Mouse (Mus musculus): ENCODE measurements around the gene Gipc3. TPM values are rescaled to one million over a fixed set of nuclear protein-coding genes. Genes with fewer than 3 reads are reported as not detected.

The Gipc3 gene
- total RNA-seq, 2 experiments from 2014 or later, result 0.39 to 0.49 TPM

- DNase-seq (ENCODE audit: extremely low spot score in 1 of 2, low spot score in 2 of 2), result no peak
- intact Hi-C loops (cut with DNase I), result loop anchor here (2.0 kb wide), 1 partner anchor 61 kb away; the partner anchor contains the start of gene Tjp3
Observed at GRCm38 (mm10) chr10:81351678-81352291, 8.7 kb upstream of the Gipc3 start.

DNA sequence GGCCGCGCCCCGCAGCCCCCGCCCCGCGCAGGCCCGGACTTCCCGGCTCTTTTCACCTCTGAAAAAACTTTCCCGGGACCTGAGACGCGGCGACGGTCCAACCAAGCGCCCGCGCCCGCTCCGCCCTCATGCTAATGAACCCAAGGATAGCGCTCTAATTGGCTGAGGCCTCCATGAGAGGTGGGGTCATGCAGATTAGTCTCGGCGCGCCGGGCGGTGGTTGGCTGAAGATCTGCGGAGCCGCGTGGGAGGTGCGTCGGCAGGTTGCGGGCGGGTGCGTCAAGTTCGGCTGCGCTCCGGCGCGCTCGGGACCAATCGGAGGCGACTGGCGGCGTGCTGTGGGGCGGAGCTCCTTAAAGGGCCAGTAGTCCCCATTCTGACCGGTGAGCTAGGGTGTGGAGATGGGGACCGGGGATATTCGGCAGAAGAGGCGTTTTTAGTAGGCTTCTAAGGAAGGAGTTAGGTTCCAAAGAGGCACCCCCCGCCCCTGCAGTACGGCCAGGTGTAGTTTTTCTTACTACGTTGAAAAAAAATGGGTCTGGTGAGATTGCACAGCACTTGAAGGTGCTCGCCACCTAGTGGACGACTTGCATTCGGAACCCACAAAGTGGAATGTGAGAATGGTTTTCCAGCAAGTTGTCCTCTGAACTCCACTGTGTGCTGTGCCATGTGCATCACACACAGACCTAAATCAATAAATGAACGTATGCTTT is 7.4 kb upstream of the Gipc3 start, which contains the start of gene Hmg20b:
TSS of gene Hmg20b (minus strand) at position 130 of the 713 bp plus-strand sequence.
- intact Hi-C loops (cut with DNase I), result no loop called here
- peak; percentile 99 to 100 for DNase-seq (ENCODE audit: extremely low spot score in 1 of 2, low spot score in 2 of 2)

GRCm38 (mm10) chr10:81349961-81350350 is 6.9 kb upstream of the Gipc3 start:
- no peak for DNase-seq (ENCODE audit: extremely low spot score in 1 of 2, low spot score in 2 of 2)
- intact Hi-C loops (cut with DNase I), result loop anchor here (5.0 kb wide), 1 partner anchor 153 kb away; no protein-coding TSS in a partner anchor

GRCm38 (mm10) chr10:81349146-81349545 is 6.1 kb upstream of the Gipc3 start:
- intact Hi-C loops (cut with DNase I), result loop anchor here (5.0 kb wide), 1 partner anchor 152 kb away; no protein-coding TSS in a partner anchor
- DNase-seq (ENCODE audit: extremely low spot score in 1 of 2, low spot score in 2 of 2), result peak in 1 of 2 experiments; percentile 66

GRCm38 (mm10) chr10:81346453-81347067 is 3.5 kb upstream of the Gipc3 start:
- intact Hi-C loops (cut with DNase I), result loop anchor here (5.0 kb wide), 1 partner anchor 149 kb away; no protein-coding TSS in a partner anchor
- DNase-seq (ENCODE audit: extremely low spot score in 1 of 2, low spot score in 2 of 2), result peak in 1 of 2 experiments; percentile 76

- DNase-seq (ENCODE audit: extremely low spot score in 1 of 2, low spot score in 2 of 2), result no peak
- intact Hi-C loops (cut with DNase I), result loop anchor here (5.0 kb wide), 1 partner anchor 148 kb away; no protein-coding TSS in a partner anchor
Observed at GRCm38 (mm10) chr10:81345162-81345534, 2.1 kb upstream of the Gipc3 start.

DNA sequence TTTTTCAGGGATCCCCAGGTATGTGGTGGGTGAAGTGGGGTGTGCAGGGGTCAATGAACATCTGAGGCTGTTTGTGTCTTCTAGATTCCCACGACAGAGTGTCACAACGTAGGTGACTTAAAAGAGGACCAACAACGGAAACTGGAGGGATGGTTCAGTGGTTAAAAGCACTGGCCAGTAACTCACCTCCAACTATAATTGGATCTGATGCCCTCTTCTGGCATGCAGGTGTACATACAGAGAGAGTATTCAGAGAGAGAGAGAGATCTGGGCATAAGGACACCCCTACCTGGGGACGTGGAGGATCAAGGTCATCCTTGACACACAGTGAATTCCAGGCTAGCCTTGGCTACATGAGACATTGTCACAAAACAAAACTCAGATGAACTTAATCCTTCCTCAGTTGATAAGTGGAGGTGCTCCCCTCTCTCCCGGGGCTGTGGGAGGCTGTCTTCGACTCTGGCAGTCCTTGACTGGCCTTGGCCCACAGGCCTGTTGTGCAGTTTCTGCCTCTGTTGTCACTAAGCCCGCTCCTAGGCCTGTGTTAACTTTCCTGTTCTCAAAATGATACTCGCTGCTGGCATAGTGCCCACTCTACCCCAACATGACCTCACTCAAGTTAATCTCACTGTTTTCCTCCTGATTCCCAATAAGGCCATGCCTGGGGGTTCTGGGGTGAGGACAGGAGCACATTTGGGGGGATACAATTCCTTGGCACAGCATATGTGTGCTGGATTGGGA is 1.5 kb upstream of the Gipc3 start:
- intact Hi-C loops (cut with DNase I), result loop anchor here (5.0 kb wide), 1 partner anchor 147 kb away; no protein-coding TSS in a partner anchor

GRCm38 (mm10) chr10:81341333-81341949 is 1.6 kb downstream of the Gipc3 start:
- intact Hi-C loops (cut with DNase I), result no loop called here
- DNase-seq (ENCODE audit: extremely low spot score in 1 of 2, low spot score in 2 of 2), result peak in 1 of 2 experiments; percentile 80

More for the DNA sequence above, 1.5 kb upstream of the Gipc3 start:
- no peak for DNase-seq (ENCODE audit: extremely low spot score in 1 of 2, low spot score in 2 of 2)

- no peak for DNase-seq (ENCODE audit: extremely low spot score in 1 of 2, low spot score in 2 of 2)
- intact Hi-C loops (cut with DNase I), result no loop called here
Observed at GRCm38 (mm10) chr10:81340551-81341332, 2.3 kb downstream of the Gipc3 start.

GRCm38 (mm10) chr10:81336558-81336957 is 6.5 kb downstream of the Gipc3 start:
- intact Hi-C loops (cut with DNase I), result no loop called here
- DNase-seq (ENCODE audit: extremely low spot score in 1 of 2, low spot score in 2 of 2), result no peak

DNA sequence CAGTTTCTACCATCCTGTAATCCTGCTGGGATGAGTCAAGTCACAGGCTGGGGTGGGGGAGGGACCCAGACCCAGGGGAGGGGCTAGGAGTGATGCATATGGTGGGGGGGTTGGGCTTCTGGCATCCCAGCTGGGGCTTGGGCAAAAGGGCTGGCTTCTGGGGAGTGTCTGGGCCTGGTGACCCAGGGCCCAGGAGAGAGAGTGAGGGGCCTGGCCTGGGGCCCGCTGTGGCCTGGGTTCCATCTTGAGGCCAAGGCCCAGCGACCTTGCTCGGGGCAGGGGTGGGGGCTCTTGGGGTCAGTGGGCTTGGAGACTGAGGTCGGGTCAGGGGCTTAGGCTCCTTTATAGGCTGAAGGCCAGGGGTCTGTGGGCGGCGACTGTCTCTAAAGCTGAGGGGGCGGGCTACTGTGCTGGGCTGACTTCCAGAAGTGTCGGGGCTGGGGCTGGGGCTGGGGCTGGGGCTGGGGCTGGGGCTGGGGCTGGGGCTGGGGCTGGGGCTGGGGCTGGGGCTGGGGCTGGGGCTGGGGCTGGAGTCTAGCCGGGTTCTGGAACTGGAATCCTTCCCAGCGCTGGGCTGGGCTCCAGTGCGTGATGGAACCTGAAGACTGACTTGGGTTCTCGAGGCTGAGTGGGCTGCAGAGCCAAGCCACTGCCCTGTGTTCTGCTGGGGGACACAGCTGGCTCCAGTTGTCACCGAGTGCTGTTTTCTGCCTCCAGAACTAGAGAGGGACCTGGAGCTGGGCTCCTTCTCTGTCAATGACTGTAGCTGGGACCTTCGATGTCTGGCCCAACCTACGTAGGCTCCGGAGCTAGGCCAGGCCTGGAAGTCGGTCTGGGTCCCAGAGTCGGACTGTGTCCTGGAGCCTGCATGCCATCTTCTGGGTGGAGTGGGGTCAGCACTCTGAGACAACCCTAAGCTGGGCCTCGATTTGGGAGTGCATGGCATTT is 7.4 kb downstream of the Gipc3 start:
- no peak for DNase-seq (ENCODE audit: extremely low spot score in 1 of 2, low spot score in 2 of 2)
- intact Hi-C loops (cut with DNase I), result no loop called here

DNA sequence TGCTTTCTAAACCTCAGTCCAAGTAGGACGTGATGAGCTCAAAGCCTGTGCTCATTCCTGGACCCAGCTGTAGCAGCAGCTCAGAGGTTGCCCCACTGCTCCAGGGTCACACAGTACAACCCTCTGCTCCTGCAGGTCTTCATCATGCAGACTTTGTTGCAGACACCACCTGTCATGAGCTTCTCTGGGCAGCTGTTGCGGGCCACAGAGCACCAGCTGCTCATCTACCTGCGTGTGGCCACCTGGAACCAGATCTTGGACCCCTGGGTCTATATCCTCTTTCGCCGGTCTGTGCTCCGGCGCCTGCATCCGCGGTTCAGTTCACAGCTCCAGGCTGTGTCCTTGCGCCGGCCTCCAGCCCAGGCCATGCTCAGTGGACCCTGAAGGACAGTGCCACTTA is 8.7 kb downstream of the Gipc3 start:
- intact Hi-C loops (cut with DNase I), result no loop called here
- DNase-seq (ENCODE audit: extremely low spot score in 1 of 2, low spot score in 2 of 2), result no peak

DNA sequence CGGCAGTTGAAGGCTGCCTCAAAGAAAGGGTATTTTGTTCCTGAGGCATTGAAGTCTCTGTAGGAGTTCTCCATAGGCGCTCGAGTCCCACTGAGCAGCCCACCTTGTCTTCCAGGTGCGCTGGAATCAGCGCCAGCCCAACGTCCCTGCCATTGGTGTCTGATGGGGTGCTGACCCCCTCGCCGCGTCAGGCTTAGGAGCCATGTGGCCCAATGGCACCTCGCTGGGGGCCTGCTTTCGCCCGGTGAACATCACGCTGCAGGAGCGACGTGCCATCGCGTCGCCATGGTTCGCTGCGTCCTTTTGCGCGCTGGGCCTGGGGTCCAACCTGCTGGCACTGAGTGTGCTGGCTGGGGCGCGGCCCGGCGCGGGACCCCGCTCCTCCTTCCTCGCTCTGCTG is 10.8 kb downstream of the Gipc3 start:
- DNase-seq (ENCODE audit: extremely low spot score in 1 of 2, low spot score in 2 of 2), result no peak
- intact Hi-C loops (cut with DNase I), result no loop called here

GRCm38 (mm10) chr10:81330007-81330406 is 13.1 kb downstream of the Gipc3 start:
- intact Hi-C loops (cut with DNase I), result no loop called here
- DNase-seq (ENCODE audit: extremely low spot score in 1 of 2, low spot score in 2 of 2), result no peak

DNA sequence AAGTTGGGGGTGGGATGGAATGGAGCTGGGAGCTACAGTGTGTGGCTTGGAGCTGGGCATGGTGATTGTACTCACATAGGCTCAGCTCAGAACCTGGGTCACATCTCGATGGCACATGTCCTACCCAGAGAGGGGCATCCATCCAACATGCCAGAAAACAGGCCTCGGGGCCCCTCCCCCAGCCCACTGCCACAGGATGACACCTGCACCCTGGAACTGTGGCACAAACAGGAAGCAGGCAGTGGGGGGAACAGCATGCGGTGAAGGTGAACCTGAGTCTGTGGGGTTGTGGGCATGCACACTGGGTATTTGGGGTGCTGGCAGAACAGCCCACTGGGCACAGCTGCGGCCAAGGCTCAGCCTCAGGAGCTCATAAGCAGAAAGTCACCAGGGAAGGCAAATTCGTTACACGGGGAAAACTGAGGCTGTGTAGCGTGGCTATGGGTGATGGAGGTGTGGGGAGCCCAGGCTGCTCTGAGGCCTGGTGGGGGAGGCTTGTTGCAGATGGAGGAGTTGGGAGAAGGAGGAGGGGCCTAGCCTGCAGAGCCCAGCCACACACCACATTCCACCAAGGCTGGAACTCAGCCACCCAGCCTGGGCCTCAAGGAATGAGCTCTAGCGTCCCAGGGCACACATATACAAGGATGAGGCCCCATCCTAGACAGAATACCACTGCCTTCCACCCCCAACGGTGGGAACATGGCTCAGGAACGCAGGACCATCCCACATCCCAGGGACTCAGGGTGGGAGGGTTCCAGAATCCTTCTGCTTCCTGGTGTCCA is 13.7 kb downstream of the Gipc3 start:
- DNase-seq (ENCODE audit: extremely low spot score in 1 of 2, low spot score in 2 of 2), result peak in 1 of 2 experiments; percentile 67
- intact Hi-C loops (cut with DNase I), result no loop called here

- peak in 1 of 2 experiments; percentile 81 for DNase-seq (ENCODE audit: extremely low spot score in 1 of 2, low spot score in 2 of 2)
- intact Hi-C loops (cut with DNase I), result no loop called here
Observed at GRCm38 (mm10) chr10:81328386-81328785, 14.7 kb downstream of the Gipc3 start, which contains the start of gene Tbxa2r. Tbxa2r (plus strand) TSS chr10:81328731.

All from left cerebral cortex, postnatal 10 days (tissue).